Mouse (Mus musculus) kidney, adult 2 months (tissue): ENCODE measurements around the gene Mcpt2. TPM values are rescaled to one million over a fixed set of nuclear protein-coding genes. Genes with fewer than 3 reads are reported as not detected.
"Not testable (repeated sequence)": the region's sequence is repeated elsewhere in the genome, so short reads cannot be mapped to it uniquely, and the experiment has no call there.

Experiments
- DNase-seq: peaks from one replicate; pipeline ENCODE4 v3.0.0; 2021
- H3K27ac ChIP-seq: fragments of 200-500 bp; 2 replicates; pipeline ENCODE4 v1.5.1; 2012; ENCODE audit warnings: low read depth, low read length, control low read depth, inconsistent platforms; ENCODE audit not compliant: insufficient read depth
- H3K27me3 ChIP-seq: fragments of 200-500 bp; replicated peaks from 2 replicates; pipeline ENCODE4 v1.6.1; 2012; ENCODE audit warnings: mild to moderate bottlenecking, moderate library complexity, low read length, inconsistent platforms; ENCODE audit not compliant: control insufficient read depth, insufficient read depth
- H3K36me3 ChIP-seq: fragments of 200-500 bp; 2 replicates; pipeline ENCODE4 v1.6.1; 2012; ENCODE audit warnings: mild to moderate bottlenecking, moderate library complexity, low read length, inconsistent platforms; ENCODE audit not compliant: control insufficient read depth, insufficient read depth
- H3K4me1 ChIP-seq: fragments of 200-500 bp; 2 replicates; pipeline ENCODE4 v1.6.1; 2011; ENCODE audit warnings: low read length; ENCODE audit not compliant: control insufficient read depth, insufficient read depth
- H3K4me3 ChIP-seq: fragments of 200-500 bp; 2 replicates; pipeline ENCODE4 v1.5.1; 2011; ENCODE audit warnings: mild to moderate bottlenecking, low read depth, low read length, control low read depth; ENCODE audit not compliant: insufficient read depth
- CTCF ChIP-seq: fragments of 200-500 bp; conservative IDR thresholded peaks from 2 replicates; pipeline ENCODE4 v1.5.1; 2011; ENCODE audit warnings: low read depth, mild to moderate bottlenecking, control low read depth, low read length, moderate library complexity, mixed read lengths; ENCODE audit not compliant: insufficient read depth, insufficient read length
- POLR2A ChIP-seq: fragments of 200-500 bp; IDR thresholded peaks from one replicate; pipeline ENCODE4 v1.6.1; 2011; ENCODE audit warnings: low read depth, low read length, control low read depth
- WGBS: fragments of 180-500 bp; shearing (Covaris S2); methylation state at CpG from one replicate; pipeline ENCODE4 v1.1.7; 2018; 5-methylcytosine and 5-hydroxymethylcytosine counted together
- polyA plus RNA-seq: library from polyadenylated mRNA; depleted of rRNA; stranded (reverse); fragments of >200 nt; gene quantifications from 2 replicates; pipeline ENCODE4 v1.2.3, GENCODE M21; 2012; rRNA removed

Gene Mcpt2
- polyA plus RNA-seq, 1 experiment, result not detected

GRCm38 (mm10) chr14:56055408-56055807 is 13.6 kb downstream of the Mcpt2 start:
- no peaks in the 10 kb centered on the region for H3K36me3 ChIP-seq
- no peak overlapping the region for H3K4me3 ChIP-seq
- H3K4me1 ChIP-seq, result no peaks in the 10 kb centered on the region
- no peak for DNase-seq
- no peak overlapping the region for H3K27ac ChIP-seq
- 67% methylated on average over 3 of the region's 3 CpGs for WGBS
- no peak for TF ChIP-seq CTCF
- TF ChIP-seq POLR2A, result no peak
- H3K27me3 ChIP-seq, result no peaks in the 10 kb centered on the region

GRCm38 (mm10) chr14:56057722-56058121 is 15.9 kb downstream of the Mcpt2 start:
- no peaks in the 10 kb centered on the region for H3K4me1 ChIP-seq
- no peak overlapping the region for H3K4me3 ChIP-seq
- H3K27me3 ChIP-seq, result no peaks in the 10 kb centered on the region
- no peak for DNase-seq
- H3K27ac ChIP-seq, result no peak overlapping the region
- 83% methylated on average over 4 of the region's 4 CpGs for WGBS
- no peaks in the 10 kb centered on the region for H3K36me3 ChIP-seq
- TF ChIP-seq POLR2A (no peak), CTCF (no peak)

GRCm38 (mm10) chr14:56062213-56062612 is 20.4 kb downstream of the Mcpt2 start, which contains the start of gene Mcpt4:
Mcpt4 (minus strand) TSS chr14:56062313.
- H3K27ac ChIP-seq, H3K4me3 ChIP-seq, H3K27me3 ChIP-seq, H3K4me1 ChIP-seq, DNase-seq, H3K36me3 ChIP-seq: not testable (repeated sequence)
- whole genome bisulfite sequencing, result 70% methylated on average over 3 of the region's 3 CpGs

GRCm38 (mm10) chr14:56082016-56082415 is 40.2 kb downstream of the Mcpt2 start:
- DNase-seq, result no peak
- no peaks in the 10 kb centered on the region for H3K4me1 ChIP-seq
- no peak overlapping the region for H3K27ac ChIP-seq
- no peak overlapping the region for H3K4me3 ChIP-seq
- TF ChIP-seq CTCF (no peak), POLR2A (no peak)
- no peaks in the 10 kb centered on the region for H3K27me3 ChIP-seq
- no peaks in the 10 kb centered on the region for H3K36me3 ChIP-seq
- 79% methylated on average over 4 of the region's 4 CpGs for WGBS

GRCm38 (mm10) chr14:56085167-56085566 is 43.3 kb downstream of the Mcpt2 start, which contains the start of gene Mcpt8:
Mcpt8 (minus strand) TSS chr14:56085273.
- 94% methylated on average over 2 of the region's 2 CpGs for WGBS
- no peak within 1 kb of the TSS for H3K4me3 ChIP-seq
- no peak within 1 kb of the TSS for H3K27ac ChIP-seq
- no peak for DNase-seq
- TF ChIP-seq CTCF (no peak), POLR2A (no peak)
- no peaks in the 10 kb centered on the region for H3K27me3 ChIP-seq
- no peaks in the 10 kb centered on the region for H3K36me3 ChIP-seq
- H3K4me1 ChIP-seq, result no peaks in the 10 kb centered on the region

GRCm38 (mm10) chr14:56086711-56087110 is 44.9 kb downstream of the Mcpt2 start:
- DNase-seq, result no peak
- Histone ChIP-seq H3K4me3 (no peak overlapping the region), H3K4me1 (no peaks in the 10 kb centered on the region), H3K36me3 (no peaks in the 10 kb centered on the region), H3K27me3 (no peaks in the 10 kb centered on the region), H3K27ac (no peak overlapping the region)
- whole genome bisulfite sequencing, result 68% methylated on average over 3 of the region's 3 CpGs
- TF ChIP-seq POLR2A (no peak), CTCF (no peak)

GRCm38 (mm10) chr14:56093353-56093752 is 51.5 kb downstream of the Mcpt2 start:
- H3K27me3 ChIP-seq, result no peaks in the 10 kb centered on the region; the same call in 1 of the 2 replicates
- no peaks in the 10 kb centered on the region for H3K4me1 ChIP-seq
- WGBS, result 67% methylated on average over 2 of the region's 2 CpGs
- no peak for DNase-seq
- no peaks in the 10 kb centered on the region for H3K36me3 ChIP-seq
- no peak overlapping the region for H3K27ac ChIP-seq
- no peak overlapping the region for H3K4me3 ChIP-seq
- TF ChIP-seq POLR2A (no peak), CTCF (no peak)

Other genes starting within 250 kb of the Mcpt2 start
- gene Nfatc4, start 218.9 kb upstream of the Mcpt2 start, polyA plus RNA-seq, result 4.3 and 5.0 TPM in 2 replicates
- gene Nynrin, start 188.0 kb upstream of the Mcpt2 start, polyA plus RNA-seq, result 6.6 and 7.6 TPM in 2 replicates
- gene Cbln3, start 157.6 kb upstream of the Mcpt2 start, polyA plus RNA-seq, result 0.08 and 0.13 TPM in 2 replicates
- 11.1 and 11.9 TPM in 2 replicates for gene Khnyn, start 157.1 kb upstream of the Mcpt2 start, polyA plus RNA-seq
- 132 and 133 TPM in 2 replicates for gene Sdr39u1, start 141.7 kb upstream of the Mcpt2 start, polyA plus RNA-seq
- 0.42 and 0.99 TPM in 2 replicates for gene Cma1, start 97.4 kb upstream of the Mcpt2 start, polyA plus RNA-seq
- not detected in 2 replicates for gene Cma2, start 91.1 kb upstream of the Mcpt2 start, polyA plus RNA-seq
- not detected in 2 replicates for gene Mcpt1, start 24.1 kb upstream of the Mcpt2 start, polyA plus RNA-seq
- gene Mcpt9, start 11.5 kb upstream of the Mcpt2 start, polyA plus RNA-seq, result not detected in 2 replicates
- 0.50 and 0.95 TPM in 2 replicates for gene Mcpt4, start 20.3 kb downstream of the Mcpt2 start, polyA plus RNA-seq
- gene Mcpt8, start 43.2 kb downstream of the Mcpt2 start, polyA plus RNA-seq, result not detected in 2 replicates
- gene Ctsg, start 60.5 kb downstream of the Mcpt2 start, polyA plus RNA-seq, result not detected in 2 replicates
- gene Gzme, start 78.6 kb downstream of the Mcpt2 start, polyA plus RNA-seq, result not detected in 2 replicates
- gene Gzmd, start 90.6 kb downstream of the Mcpt2 start, polyA plus RNA-seq, result not detected in 2 replicates
- gene Gzmg, start 117.5 kb downstream of the Mcpt2 start, polyA plus RNA-seq, result not detected in 2 replicates
- gene Gzmn, start 132.6 kb downstream of the Mcpt2 start, polyA plus RNA-seq, result not detected in 2 replicates
- not detected in 2 replicates for gene Gzmf, start 169.4 kb downstream of the Mcpt2 start, polyA plus RNA-seq
- gene Gzmc, start 192.6 kb downstream of the Mcpt2 start, polyA plus RNA-seq, result not detected in 2 replicates
- 0.30 and 0.41 TPM in 2 replicates for gene Gzmb, start 220.2 kb downstream of the Mcpt2 start, polyA plus RNA-seq